Mouse (Mus musculus): ENCODE results near the gene Mlxip.

DNA sequence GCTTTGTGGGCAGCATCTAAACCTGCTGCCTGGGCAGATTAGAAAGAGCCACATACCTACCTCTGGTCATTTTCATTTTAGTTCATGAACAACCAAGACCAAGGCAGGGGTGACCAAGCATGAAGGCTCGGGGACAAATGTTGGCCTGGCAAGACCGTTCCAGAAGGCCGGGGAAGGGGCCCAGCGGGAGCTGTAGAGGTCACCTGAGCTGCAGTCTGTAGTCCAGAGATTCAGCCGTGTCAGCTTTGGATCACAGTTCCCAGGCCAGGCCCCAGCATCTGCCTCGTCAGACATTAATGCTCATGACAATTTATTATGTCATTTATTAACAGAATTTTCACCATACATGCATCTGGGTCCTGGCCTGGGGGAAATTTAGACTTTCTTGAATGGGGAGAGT lies 35.2 kb upstream of the Mlxip start:
- TF ChIP-seq EP300 (optimal IDR thresholded peaks at IDR 0.05) = no peak
- TF ChIP-seq CTCF (IDR thresholded peaks at IDR 0.05; ENCODE audit: low read depth) = no peak

All from stomach, postnatal 0 days (tissue).